Comparison of ENCODE assay signal across 28 mouse cellular contexts in the genomic region with DNA sequence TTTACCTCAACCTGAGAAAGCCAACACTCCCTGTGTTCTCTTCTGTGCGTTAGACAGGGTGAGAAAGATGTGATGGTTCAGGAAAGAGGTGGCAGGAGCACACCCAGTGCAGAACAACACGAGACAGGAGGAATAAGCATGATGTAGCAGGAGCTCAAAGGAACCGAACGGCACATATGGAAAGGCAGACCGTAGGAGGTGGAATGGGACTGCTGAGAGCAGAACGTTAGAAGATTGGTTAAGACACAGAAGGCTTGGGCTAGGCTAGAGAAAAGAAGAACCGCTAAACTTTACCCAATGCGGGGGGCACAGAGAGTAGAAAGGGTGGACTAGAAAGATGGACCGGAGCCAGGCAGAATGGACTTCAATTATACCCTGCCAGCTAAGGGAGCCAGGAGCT. TPM values are rescaled to one million over a fixed set of nuclear protein-coding genes. Genes with fewer than 3 reads are reported as not detected.
DNase-seq lines count a peak whose midpoint lies in the region; ATAC-seq and TF ChIP-seq lines count a peak whose summit lies in the region.
"Had no signal": no experiment of that assay in that cellular context is flagged by ENCODE, and none has a peak within 500 bp of the region (broad histone marks: within the 10 kb centered on the region; RNA-seq: fewer than 3 reads in every experiment).

No protein-coding gene starts in this region.

- no peak for TF ChIP-seq CTCF in left cerebral cortex, adult 2 months (IDR thresholded peaks at IDR 0.05)

- no peak overlapping the region for H3K4me3 ChIP-seq in left cerebral cortex, adult 2 months
- H3K4me3 ChIP-seq: erythroblast, embryonic 14.5 days; forebrain, embryonic 12.5 days; heart, embryonic 13.5 days; limb, embryonic 13.5 days; liver, embryonic 12.5 days; megakaryocyte, embryonic 14.5 days; midbrain, embryonic 13.5 days had no signal

- H3K27ac ChIP-seq in left cerebral cortex, adult 2 months = peak overlapping the region; percentile 84
- H3K27ac ChIP-seq: forebrain, embryonic 12.5 days; heart, embryonic 13.5 days; hindbrain, embryonic 14.5 days; limb, embryonic 13.5 days; liver, embryonic 12.5 days; midbrain, embryonic 13.5 days had no signal

- DNase-seq in frontal cortex, postnatal 36 days (ENCODE audit: low spot score in 2 of 2) = peak; percentile 48 to 74
- DNase-seq in frontal cortex, postnatal 14 days (ENCODE audit: low spot score in 2 of 2) = no peak
- DNase-seq in left cerebral cortex, adult 2 months (ENCODE audit: extremely low spot score in 1 of 2, low spot score in 2 of 2) = peak in 1 of 2 experiments; percentile 35
- no peak for DNase-seq in left cerebral cortex, postnatal 10 days (ENCODE audit: extremely low spot score in 1 of 2, low spot score in 2 of 2)
- peak; percentile 47 for DNase-seq in right cerebral cortex, postnatal 25 days
- no peak for DNase-seq in right cerebral cortex, postnatal 10 days (ENCODE audit: low spot score in 2 of 2)
- DNase-seq: adrenal gland, postnatal 10 days; cerebellum, adult 11 months; cerebellum, adult 9-10 months; forebrain, postnatal 0 days; gastrocnemius, postnatal 10 days; heart, postnatal 10 days; kidney, adult 9 months; kidney, postnatal 10 days; lung, adult 18-20 months; lung, postnatal 4 days had no signal

- no peak for ATAC-seq in erythroid progenitor cell, adult 5-6 weeks (replicated peaks; ENCODE audit: low FRiP score, poor library complexity, severe bottlenecking)
- ATAC-seq: forebrain, postnatal 0 days; intestine, postnatal 0 days; liver, embryonic 12.5 days; lung, postnatal 0 days; midbrain, embryonic 13.5 days; Patski had no signal

- intact Hi-C loops in left cerebral cortex, adult 2 months (cut with DNase I) = loop anchor here (2.0 to 5.0 kb wide), 2 partner anchors 41 to 106 kb away; partner anchors contain the start of gene Acap2
- intact Hi-C loops in left cerebral cortex, postnatal 10 days (cut with DNase I) = no loop called here

RNA-seq across cellular contexts. Expression of gene Ppp1r2, which starts 33.6 kb away (rescaled TPM):
- total RNA-seq in left cerebral cortex, adult 2 months (2021) = 100 to 1,000 TPM in 1 of 2 experiments, 10 to 100 TPM in 1; 92.8 to 107 TPM
- 10 to 100 TPM; 65.8 to 71.9 TPM for total RNA-seq in left cerebral cortex, postnatal 10 days (2021)
- total RNA-seq in erythroid progenitor cell, adult 5-6 weeks (2015; ENCODE audit: low replicate concordance) = 32.1 and 51.1 TPM in 2 replicates
- 24.1 and 40.0 TPM in 2 replicates for total RNA-seq in erythroid progenitor cell, adult 5-6 weeks (2017; ENCODE audit: low replicate concordance)

RNA-seq across cellular contexts. Expression of gene Acap2, which starts 40.4 kb away (rescaled TPM):
- 100 to 1,000 TPM; 111 to 112 TPM for total RNA-seq in left cerebral cortex, adult 2 months (2021)
- 10 to 100 TPM; 74.9 to 80.1 TPM for total RNA-seq in left cerebral cortex, postnatal 10 days (2021)
- 13.4 and 20.5 TPM in 2 replicates for total RNA-seq in erythroid progenitor cell, adult 5-6 weeks (2015; ENCODE audit: low replicate concordance)
- total RNA-seq in erythroid progenitor cell, adult 5-6 weeks (2017; ENCODE audit: low replicate concordance) = 8.7 and 12.3 TPM in 2 replicates

Comparison
In these comparisons a context has a peak if more than half of its experiments do, and no peak if none do; other contexts are left out.
1. DNase-seq: peak in frontal cortex, postnatal 36 days (2 of 2) and right cerebral cortex, postnatal 25 days (single experiment); none in frontal cortex, postnatal 14 days (0 of 2), left cerebral cortex, postnatal 10 days (0 of 2) and right cerebral cortex, postnatal 10 days (0 of 2).